Mouse (Mus musculus) skeletal muscle tissue, postnatal 0 days (tissue): Measurements from ENCODE around the gene Il4i1. TPM values are rescaled to one million over a fixed set of nuclear protein-coding genes. Genes with fewer than 3 reads are reported as not detected.
A peak's percentile ranks its signal among the peaks of the same experiment; 100 is the strongest.

Experiments used
- microRNA counts: library from miRNA; unstranded; fragments of <30 nt; microRNA quantifications from one replicate; lab custom pipeline; 2015
- microRNA-seq, 2 experiments: library from miRNA; unstranded; fragments of <30 nt; microRNA quantifications; one replicate each; pipeline ENCODE4; 2016
- polyA plus RNA-seq: library from polyadenylated mRNA; unstranded; fragments of >200 nt; fragmentation: Nextera tagmentation; extraction: Ambion mirVana; gene quantifications from 2 replicates; pipeline ENCODE4 v1.2.1, GENCODE M21; 2015

Gene Il4i1
- 1.1 and 1.4 TPM in 2 replicates for polyA plus RNA-seq

GRCm38 (mm10) chr7:44815721-44816469 is at the start of gene Il4i1, which contains the start of gene Nup62:
TSS of gene Il4i1 (plus strand) at chr7:44816387.
TSS of gene Nup62 (plus strand) at chr7:44816088.

GRCm38 (mm10) chr7:44816470-44817021 is 359 bp downstream of the Il4i1 start, which contains the start of gene Atf5:
TSS of gene Atf5 (minus strand) at chr7:44816658.

GRCm38 (mm10) chr7:44848561-44849415 is 32.6 kb downstream of the Il4i1 start, which contains the start of the genes Akt1s1 and Tbc1d17:
TSS of gene Akt1s1 (plus strand) at chr7:44848991.
TSS of gene Tbc1d17 (minus strand) at chr7:44849079.

GRCm38 (mm10) chr7:44857042-44857552 is 40.9 kb downstream of the Il4i1 start, which contains the start of gene Pnkp:
TSS of gene Pnkp (plus strand) at chr7:44857139.

GRCm38 (mm10) chr7:44869697-44870528 is 53.7 kb downstream of the Il4i1 start, which contains the start of gene Ptov1:
TSS of gene Ptov1 (minus strand) at chr7:44869788.

MicroRNA genes within 50 kb of the gene (microRNA counts, 519-probe panel; counts per million panel counts)
- 296 counts per million, percentile 58 among the panel's probes with 10 or more counts for microRNA mmu-miR-707 (lab: Ali Mortazavi, UCI)

Small RNA genes lying within 50 kb of the gene (microRNA-seq; reads per million reads assigned to microRNA genes)
- 0 reads per million in 2 experiments for gene Mir707

Other genes with a start within 250 kb of the Il4i1 start
- 0.81 and 1.3 TPM in 2 replicates for gene Napsa, start 244.0 kb upstream of the Il4i1 start, polyA plus RNA-seq
- 0.06 and 0.17 TPM in 2 replicates for gene Kcnc3, start 225.7 kb upstream of the Il4i1 start, polyA plus RNA-seq
- 2.8 and 3.5 TPM in 2 replicates for gene Myh14, start 145.5 kb upstream of the Il4i1 start, polyA plus RNA-seq
- gene Izumo2, start 107.6 kb upstream of the Il4i1 start, polyA plus RNA-seq, result not detected in 2 replicates
- gene Vrk3, start 68.0 kb upstream of the Il4i1 start, polyA plus RNA-seq, result 19.5 and 19.6 TPM in 2 replicates
- 0.09 and 0.21 TPM in 2 replicates for gene Zfp473, start 65.3 kb upstream of the Il4i1 start, polyA plus RNA-seq
- 35.6 and 36.2 TPM in 2 replicates for gene Nup62, start 299 bp upstream of the Il4i1 start, polyA plus RNA-seq
- gene Atf5, start 271 bp downstream of the Il4i1 start, polyA plus RNA-seq, result 5.4 and 7.6 TPM in 2 replicates
- gene Akt1s1, start 32.6 kb downstream of the Il4i1 start, polyA plus RNA-seq, result 113 and 122 TPM in 2 replicates
- 69.5 and 72.2 TPM in 2 replicates for gene Tbc1d17, start 32.7 kb downstream of the Il4i1 start, polyA plus RNA-seq
- 20.1 and 24.8 TPM in 2 replicates for gene Pnkp, start 40.8 kb downstream of the Il4i1 start, polyA plus RNA-seq
- 285 and 322 TPM in 2 replicates for gene Ptov1, start 53.4 kb downstream of the Il4i1 start, polyA plus RNA-seq
- 58.9 and 61.2 TPM in 2 replicates for gene Med25, start 76.3 kb downstream of the Il4i1 start, polyA plus RNA-seq
- gene Fuz, start 79.7 kb downstream of the Il4i1 start, polyA plus RNA-seq, result 17.2 and 18.5 TPM in 2 replicates
- gene Ap2a1, start 113.1 kb downstream of the Il4i1 start, polyA plus RNA-seq, result 39.7 and 41.5 TPM in 2 replicates
- gene Tsks, start 126.8 kb downstream of the Il4i1 start, polyA plus RNA-seq, result 0.10 and 0.15 TPM in 2 replicates
- gene Cpt1c, start 158.5 kb downstream of the Il4i1 start, polyA plus RNA-seq, result 7.1 and 8.2 TPM in 2 replicates
- 287 and 322 TPM in 2 replicates for gene Prmt1, start 170.2 kb downstream of the Il4i1 start, polyA plus RNA-seq
- gene Irf3, start 181.3 kb downstream of the Il4i1 start, polyA plus RNA-seq, result 46.8 and 50.0 TPM in 2 replicates
- gene Bcl2l12, start 182.3 kb downstream of the Il4i1 start, polyA plus RNA-seq, result 24.3 and 26.6 TPM in 2 replicates
- 19.9 and 21.5 TPM in 2 replicates for gene Scaf1, start 200.0 kb downstream of the Il4i1 start, polyA plus RNA-seq
- 165 and 172 TPM in 2 replicates for gene Rras, start 201.6 kb downstream of the Il4i1 start, polyA plus RNA-seq
- gene Prr12, start 236.5 kb downstream of the Il4i1 start, polyA plus RNA-seq, result 5.4 and 6.6 TPM in 2 replicates
- gene Nosip, start 246.0 kb downstream of the Il4i1 start, polyA plus RNA-seq, result 44.0 and 45.1 TPM in 2 replicates
- 20.2 and 23.5 TPM in 2 replicates for gene Prrg2, start 246.3 kb downstream of the Il4i1 start, polyA plus RNA-seq